In the genomic region with DNA sequence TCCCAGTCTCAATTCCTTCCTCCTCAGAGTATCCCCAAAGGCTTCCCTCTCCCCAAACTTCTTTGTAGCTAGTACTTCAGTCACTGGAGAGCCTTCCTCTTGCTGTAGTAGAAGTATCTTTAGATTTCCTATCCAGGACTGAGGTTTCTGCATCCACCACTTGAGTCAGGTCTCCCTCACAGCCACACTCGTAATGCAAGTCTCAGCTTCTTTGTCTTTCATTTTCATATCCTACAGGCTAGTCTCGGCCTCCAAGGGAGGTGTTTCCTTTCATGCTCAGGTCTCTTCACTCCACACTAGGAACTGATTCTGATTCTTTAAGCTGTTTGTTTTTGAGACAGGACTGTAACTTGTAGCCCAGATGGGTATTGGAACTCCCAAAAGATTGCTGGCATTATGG, we compare ENCODE assay signal across 9 mouse cellular contexts. TPM values are rescaled to one million over a fixed set of nuclear protein-coding genes. Genes with fewer than 3 reads are reported as not detected.
DNase-seq lines count a peak whose midpoint lies in the region; ATAC-seq and TF ChIP-seq lines count a peak whose summit lies in the region.
"Had no signal": no experiment of that assay in that cellular context is flagged by ENCODE, and none has a peak within 500 bp of the region (broad histone marks: within the 10 kb centered on the region; RNA-seq: fewer than 3 reads in every experiment).

No protein-coding gene starts in this region.

- no peak for TF ChIP-seq CTCF in ES-Bruce4 (IDR thresholded peaks at IDR 0.05; ENCODE audit: low read depth, low read length)

- H3K27ac ChIP-seq in heart, embryonic 10.5 days: no peak overlapping the region
- H3K27ac ChIP-seq in ES-Bruce4 (ENCODE audit: insufficient read depth, low read length): no peak overlapping the region
- H3K27ac ChIP-seq in heart, embryonic 16.5 days (ENCODE audit: low read length): no peak overlapping the region
- no peak overlapping the region for H3K27ac ChIP-seq in liver, embryonic 16.5 days (ENCODE audit: low read length)

- peak; percentile 56 for DNase-seq in heart, embryonic 10.5 days (ENCODE audit: low spot score)
- no peak for DNase-seq in heart, adult 9 months (ENCODE audit: low spot score in 2 of 2)
- no peak for DNase-seq in thymus, postnatal 0 days (ENCODE audit: low spot score)
- DNase-seq in cerebellum, adult 11 months: no peak
- no peak for DNase-seq in frontal cortex, postnatal 36 days (ENCODE audit: low spot score in 2 of 2)
- DNase-seq: kidney, adult 8-10 months had no signal

- peak overlapping the region; percentile 88 for H3K4me2 ChIP-seq in heart, embryonic 16.5 days (ENCODE audit: low read depth, low read length)
- H3K4me2 ChIP-seq in liver, embryonic 16.5 days (ENCODE audit: low read depth, low read length): peak overlapping the region; percentile 89

- H3K9me3 ChIP-seq in heart, embryonic 10.5 days: peaks cover 3% of the 10 kb centered on the region; the same call in 1 of the 2 replicates
- H3K9me3 ChIP-seq in ES-Bruce4 (replicated peaks; ENCODE audit: control insufficient read depth, insufficient read depth, low read length, poor library complexity, severe bottlenecking): no peaks in the 10 kb centered on the region
- no peaks in the 10 kb centered on the region for H3K9me3 ChIP-seq in heart, embryonic 16.5 days (replicated peaks; ENCODE audit: control insufficient read depth, low read length)
- H3K9me3 ChIP-seq in liver, embryonic 16.5 days (replicated peaks; ENCODE audit: control insufficient read depth, low read length): no peaks in the 10 kb centered on the region

- TF ChIP-seq POLR2A in ES-Bruce4 (IDR thresholded peaks at IDR 0.05; ENCODE audit: insufficient read depth, low read length): no peak

- no peak for ATAC-seq in heart, embryonic 16.5 days (replicated peaks; ENCODE audit: extremely low read depth, insufficient read depth, low FRiP score)
- ATAC-seq in liver, embryonic 16.5 days (ENCODE audit: low read depth): no peak

- H3K4me1 ChIP-seq in heart, embryonic 10.5 days: peaks cover 13% of the 10 kb centered on the region
- no peaks in the 10 kb centered on the region for H3K4me1 ChIP-seq in ES-Bruce4 (ENCODE audit: control insufficient read depth, insufficient read depth, low read length)
- H3K4me1 ChIP-seq in heart, embryonic 16.5 days (ENCODE audit: control insufficient read depth, insufficient read depth, low read length): peaks cover 12% of the 10 kb centered on the region
- H3K4me1 ChIP-seq in liver, embryonic 16.5 days (ENCODE audit: control insufficient read depth, low read depth, low read length): peaks cover 15% of the 10 kb centered on the region

- peaks cover 49% of the 10 kb centered on the region for H3K36me3 ChIP-seq in heart, embryonic 10.5 days
- peaks cover 44% of the 10 kb centered on the region for H3K36me3 ChIP-seq in ES-Bruce4 (ENCODE audit: control insufficient read depth, insufficient read depth, low read length, poor library complexity, severe bottlenecking)
- H3K36me3 ChIP-seq in heart, embryonic 16.5 days (ENCODE audit: control insufficient read depth, insufficient read depth): peaks cover 48% of the 10 kb centered on the region
- H3K36me3 ChIP-seq in liver, embryonic 16.5 days (ENCODE audit: control insufficient read depth, insufficient read depth): peaks cover 48% of the 10 kb centered on the region

- no peak for TF ChIP-seq EP300 in ES-Bruce4 (IDR thresholded peaks at IDR 0.05; ENCODE audit: insufficient read depth, low read depth, low read length)

- peak overlapping the region; percentile 69 for H3K9ac ChIP-seq in ES-Bruce4 (ENCODE audit: low read depth, poor library complexity, severe bottlenecking)
- peak overlapping the region; percentile 95; the same call in 1 of the 2 replicates for H3K9ac ChIP-seq in heart, embryonic 16.5 days (ENCODE audit: low read length)
- H3K9ac ChIP-seq in liver, embryonic 16.5 days (ENCODE audit: low read depth, low read length): peak overlapping the region; percentile 95; the same call in 1 of the 2 replicates

- 95% methylated on average over 2 of the region's 2 CpGs for WGBS in heart, embryonic 10.5 days
- WGBS in heart, embryonic 16.5 days: 75% methylated on average over 2 of the region's 2 CpGs
- 80% methylated on average over 2 of the region's 2 CpGs for WGBS in liver, embryonic 16.5 days (ENCODE audit: insufficient replicate concordance)

- peak overlapping the region; percentile 85 for H3K4me3 ChIP-seq in heart, embryonic 10.5 days
- H3K4me3 ChIP-seq in ES-Bruce4 (ENCODE audit: low read depth, low read length): no peak overlapping the region
- peak overlapping the region; percentile 100 for H3K4me3 ChIP-seq in heart, embryonic 16.5 days (ENCODE audit: low read length)
- H3K4me3 ChIP-seq in liver, embryonic 16.5 days (ENCODE audit: low read depth, low read length): peak overlapping the region; percentile 84

- H3K27me3 ChIP-seq in heart, embryonic 10.5 days (ENCODE audit: insufficient read depth, poor library complexity, severe bottlenecking): no peaks in the 10 kb centered on the region
- no peaks in the 10 kb centered on the region for H3K27me3 ChIP-seq in ES-Bruce4 (ENCODE audit: control insufficient read depth, insufficient read depth, low read length, poor library complexity, severe bottlenecking)
- H3K27me3 ChIP-seq in heart, embryonic 16.5 days (ENCODE audit: control insufficient read depth, insufficient read depth, low read length): no peaks in the 10 kb centered on the region
- no peaks in the 10 kb centered on the region for H3K27me3 ChIP-seq in liver, embryonic 16.5 days (ENCODE audit: control insufficient read depth, insufficient read depth, low read depth, low read length)

RNA-seq across cellular contexts. Expression of gene Leng8, which starts 1.3 kb away (rescaled TPM):
- polyA plus RNA-seq in heart, embryonic 10.5 days (2016; fragmentation: Nextera tagmentation; extraction: Ambion mirVana): 72.6 and 75.1 TPM in 2 replicates
- polyA plus RNA-seq in ES-Bruce4 (2011; ENCODE audit: insufficient read depth, insufficient read length, low read depth, missing spikeins): 96.3 and 98.5 TPM in 2 replicates
- 47.8 and 50.5 TPM in 2 replicates for polyA plus RNA-seq in heart, embryonic 16.5 days (2015; fragmentation: Nextera tagmentation; extraction: Ambion mirVana)
- 20.2 and 23.4 TPM in 2 replicates for polyA plus RNA-seq in liver, embryonic 16.5 days (2015; fragmentation: Nextera tagmentation; extraction: Ambion mirVana)
- polyA plus RNA-seq in thymus, postnatal 0 days (2015; fragmentation: Nextera tagmentation; extraction: Ambion mirVana): 23.0 and 30.9 TPM in 2 replicates

RNA-seq across cellular contexts. Expression of gene Leng9, which starts 12.0 kb away (rescaled TPM):
- 1.8 and 2.2 TPM in 2 replicates for polyA plus RNA-seq in heart, embryonic 10.5 days (2016; fragmentation: Nextera tagmentation; extraction: Ambion mirVana)
- 0.53 and 0.73 TPM in 2 replicates for polyA plus RNA-seq in ES-Bruce4 (2011; ENCODE audit: insufficient read depth, insufficient read length, low read depth, missing spikeins)
- 3.1 and 3.2 TPM in 2 replicates for polyA plus RNA-seq in heart, embryonic 16.5 days (2015; fragmentation: Nextera tagmentation; extraction: Ambion mirVana)
- 1.0 and 1.2 TPM in 2 replicates for polyA plus RNA-seq in liver, embryonic 16.5 days (2015; fragmentation: Nextera tagmentation; extraction: Ambion mirVana)
- 7.0 and 8.7 TPM in 2 replicates for polyA plus RNA-seq in thymus, postnatal 0 days (2015; fragmentation: Nextera tagmentation; extraction: Ambion mirVana)

RNA-seq across cellular contexts. Expression of gene Ttyh1, which starts 19.0 kb away (rescaled TPM):
- polyA plus RNA-seq in heart, embryonic 10.5 days (2016; fragmentation: Nextera tagmentation; extraction: Ambion mirVana): 0.54 and 0.83 TPM in 2 replicates
- polyA plus RNA-seq in ES-Bruce4 (2011; ENCODE audit: insufficient read depth, insufficient read length, low read depth, missing spikeins): 22.1 and 25.0 TPM in 2 replicates
- polyA plus RNA-seq in heart, embryonic 16.5 days (2015; fragmentation: Nextera tagmentation; extraction: Ambion mirVana): 1.3 and 2.0 TPM in 2 replicates
- polyA plus RNA-seq in liver, embryonic 16.5 days (2015; fragmentation: Nextera tagmentation; extraction: Ambion mirVana): 0.20 and 0.50 TPM in 2 replicates
- 0.76 and 0.96 TPM in 2 replicates for polyA plus RNA-seq in thymus, postnatal 0 days (2015; fragmentation: Nextera tagmentation; extraction: Ambion mirVana)

RNA-seq across cellular contexts. Expression of gene Cdc42ep5, which starts 26.5 kb away (rescaled TPM):
- polyA plus RNA-seq in heart, embryonic 10.5 days (2016; fragmentation: Nextera tagmentation; extraction: Ambion mirVana): 27.4 and 35.7 TPM in 2 replicates
- 28.1 and 33.8 TPM in 2 replicates for polyA plus RNA-seq in ES-Bruce4 (2011; ENCODE audit: insufficient read depth, insufficient read length, low read depth, missing spikeins)
- polyA plus RNA-seq in heart, embryonic 16.5 days (2015; fragmentation: Nextera tagmentation; extraction: Ambion mirVana): 22.7 and 24.8 TPM in 2 replicates
- polyA plus RNA-seq in liver, embryonic 16.5 days (2015; fragmentation: Nextera tagmentation; extraction: Ambion mirVana): 5.5 and 6.7 TPM in 2 replicates
- 12.3 and 12.6 TPM in 2 replicates for polyA plus RNA-seq in thymus, postnatal 0 days (2015; fragmentation: Nextera tagmentation; extraction: Ambion mirVana)
